Mouse (Mus musculus) thymus, postnatal 4 days (tissue): ENCODE data around the gene Lat.
"Not testable (repeated sequence)": the region's sequence is repeated elsewhere in the genome, so short reads cannot be mapped to it uniquely, and the experiment has no call there.

Experiments used
- DNase-seq: peaks from one replicate; pipeline ENCODE4 v3.0.0; 2021

Lat gene

DNA sequence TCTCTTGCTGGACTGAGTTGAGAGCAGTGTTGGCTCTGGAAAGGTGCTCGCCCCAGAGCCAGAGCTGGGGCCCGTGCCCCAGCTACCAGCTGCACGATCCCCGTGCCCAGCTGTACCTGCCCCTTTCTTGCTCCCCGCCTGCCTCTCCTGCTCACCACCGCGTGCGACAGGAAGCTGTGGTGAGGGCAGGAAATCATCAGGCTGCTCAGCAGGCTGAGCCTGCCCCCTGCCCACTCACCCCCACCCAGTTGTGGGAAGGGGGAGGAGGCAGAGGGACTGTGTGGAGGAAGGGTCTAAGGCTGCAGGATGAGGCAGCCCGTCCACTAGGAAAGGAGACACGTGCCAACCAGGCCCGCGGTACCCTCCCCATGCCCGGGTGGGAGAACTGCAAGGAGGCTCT lies at the start of gene Lat:
Lat (minus strand) TSS at position 178 of the 400 bp plus-strand sequence.
- peak; percentile 91 for DNase-seq

DNA sequence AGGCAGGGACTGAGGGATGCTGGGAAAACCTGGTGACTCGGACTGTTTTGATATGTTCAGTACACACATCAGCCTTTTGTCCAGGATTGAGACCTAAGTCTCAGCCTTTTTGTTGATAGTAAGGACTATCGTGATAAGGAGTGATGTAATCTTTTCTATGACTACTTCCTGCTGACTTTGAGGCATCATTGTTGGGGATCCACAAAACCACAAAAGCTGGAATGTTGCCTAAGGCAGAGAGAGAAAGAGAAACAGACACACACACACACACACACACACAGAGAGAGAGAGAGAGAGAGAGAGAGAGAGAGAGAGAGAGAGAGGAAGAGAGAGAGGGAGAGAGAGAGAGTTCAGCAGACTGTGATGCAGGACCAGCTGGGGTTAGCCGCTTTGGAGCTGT lies 49.1 kb upstream of the Lat start:
- DNase-seq, result no peak

DNA sequence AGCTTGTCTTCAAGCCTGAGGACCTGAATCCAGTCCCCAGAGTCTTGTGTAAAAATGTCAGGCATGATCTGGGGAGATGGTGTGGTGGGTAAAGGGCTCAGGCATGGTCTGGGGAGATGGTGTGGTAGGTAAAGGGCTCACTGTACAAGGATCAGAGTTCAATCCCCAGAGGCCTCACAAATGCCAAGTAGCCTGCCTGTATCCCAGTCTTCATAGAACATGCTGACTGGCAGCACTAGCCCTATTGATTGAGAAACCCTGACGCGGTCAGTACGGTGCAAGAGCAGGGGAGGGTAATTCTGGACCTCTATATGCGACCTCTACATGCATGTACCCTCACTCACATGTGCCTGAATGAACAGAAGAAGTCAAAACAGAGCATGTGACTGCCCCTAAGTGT lies 48.2 kb upstream of the Lat start:
- no peak for DNase-seq

DNA sequence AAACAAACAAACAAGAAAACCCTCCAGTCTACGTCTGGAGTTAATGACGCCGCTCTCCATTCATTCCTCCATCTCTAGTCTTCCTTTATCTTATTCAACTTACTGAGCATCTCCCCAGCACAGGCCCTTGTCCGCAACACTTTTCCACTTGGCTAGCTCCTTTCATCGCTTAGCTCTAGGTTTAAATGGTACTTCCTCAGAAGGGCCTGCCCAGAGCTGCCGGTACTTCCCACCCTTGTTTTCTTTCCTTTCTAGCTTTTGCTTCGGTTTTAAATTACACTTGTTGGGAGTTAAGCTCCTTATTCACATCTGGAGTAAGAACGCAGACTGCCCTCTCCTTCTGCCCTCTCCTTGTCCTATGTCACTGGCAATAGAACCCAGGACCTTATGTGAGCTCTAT lies 47.7 kb upstream of the Lat start:
- no peak for DNase-seq

DNA sequence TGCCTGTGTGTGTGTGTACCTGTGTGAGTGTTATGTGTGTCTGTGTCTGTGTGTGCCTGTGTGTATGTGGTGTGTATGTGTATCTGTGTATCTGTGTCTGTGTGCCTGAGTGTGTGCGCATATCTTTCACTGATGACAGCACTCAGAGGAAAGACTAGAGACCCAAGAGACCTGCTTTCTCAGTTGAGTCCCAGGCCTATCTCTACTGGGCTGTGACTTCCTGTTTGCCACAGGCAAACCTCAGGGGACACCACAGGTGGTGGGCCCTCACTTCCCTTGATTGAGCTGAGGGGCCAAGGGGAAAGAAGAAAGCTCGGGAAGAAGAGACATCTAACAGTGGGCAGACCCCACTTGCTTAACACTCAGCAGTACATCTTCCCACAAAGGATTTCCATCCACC lies 47.2 kb upstream of the Lat start:
- DNase-seq, result peak; percentile 51

DNA sequence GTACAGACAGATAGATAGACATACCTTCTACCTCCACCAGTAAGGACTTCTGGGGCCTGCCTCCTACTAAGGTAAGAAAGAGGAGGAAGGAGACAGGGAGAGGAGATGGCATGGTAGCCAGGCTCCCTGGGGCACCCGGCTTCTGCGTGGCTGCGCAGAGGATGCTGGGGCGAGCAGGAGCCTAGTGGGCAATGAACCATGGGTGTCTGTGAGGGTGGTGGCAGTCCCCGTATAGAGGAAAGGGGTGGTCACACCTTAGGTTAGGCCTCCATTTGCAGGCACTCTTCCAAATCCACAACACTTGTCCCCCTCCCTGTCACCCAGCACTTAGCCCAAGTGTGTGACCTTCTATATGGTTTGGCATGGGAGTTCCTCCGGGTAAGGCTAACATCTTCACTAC lies 45.4 kb upstream of the Lat start, which contains the start of gene Cd19:
Cd19 (minus strand) TSS at position 165 of the 400 bp plus-strand sequence.
- no peak for DNase-seq

DNA sequence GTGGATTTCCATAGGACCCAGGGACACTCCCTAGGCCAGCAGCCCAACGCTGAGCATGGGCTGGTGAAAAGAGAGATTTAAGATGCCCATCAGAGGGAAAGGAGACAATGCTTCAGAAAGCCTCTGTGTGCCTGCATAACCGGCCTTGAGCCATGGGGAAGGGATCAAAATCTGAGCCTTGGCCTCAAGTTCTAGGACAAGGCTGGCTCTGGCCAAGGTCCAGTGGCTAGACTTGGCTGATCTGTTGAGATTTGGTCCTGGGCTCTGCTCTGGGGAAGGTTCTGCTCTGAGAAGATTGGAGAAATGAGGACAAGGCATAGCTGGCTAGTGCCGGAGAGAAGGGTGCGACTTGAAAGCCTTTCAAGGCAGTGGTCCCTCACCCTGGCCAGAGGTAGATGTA lies 41.7 kb upstream of the Lat start:
- DNase-seq, result no peak

DNA sequence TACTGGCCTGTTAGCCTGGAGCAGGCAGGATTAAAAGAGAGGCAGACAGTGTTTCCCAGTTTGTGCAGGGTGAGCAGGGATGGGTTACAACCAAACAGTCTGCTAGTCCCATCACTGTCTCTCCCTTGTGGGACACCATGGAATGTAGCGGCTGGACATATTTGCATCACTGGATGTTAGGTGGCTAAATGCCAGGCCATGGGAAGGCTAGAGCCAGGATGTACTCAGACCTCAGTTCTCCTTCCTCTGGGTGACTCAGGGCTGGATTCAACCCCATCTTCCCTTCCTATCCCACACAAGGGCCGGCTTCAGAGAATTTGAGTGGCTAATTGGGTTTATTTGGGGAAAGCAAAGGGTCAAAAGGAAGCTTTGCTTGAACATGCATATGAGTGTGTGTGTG lies 39.3 kb upstream of the Lat start:
- DNase-seq, result no peak

DNA sequence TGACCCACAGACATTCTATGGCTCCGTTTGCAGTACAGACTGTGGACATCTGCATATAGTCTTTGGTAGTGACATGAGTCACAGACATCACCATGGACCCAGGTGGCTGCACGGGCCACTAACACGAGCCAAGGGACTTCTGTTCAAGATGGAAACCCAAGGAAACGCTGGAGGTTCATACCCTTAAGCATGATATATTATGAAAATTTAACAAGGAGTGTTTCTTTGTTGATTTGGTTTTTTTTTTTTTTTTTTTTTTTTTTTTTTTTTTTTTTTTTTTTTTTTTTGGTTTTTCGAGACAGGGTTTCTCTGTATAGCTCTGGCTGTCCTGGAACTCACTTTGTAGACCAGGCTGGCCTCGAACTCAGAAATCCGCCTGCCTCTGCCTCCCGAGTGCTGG lies 33.1 kb upstream of the Lat start:
- not testable (repeated sequence) for DNase-seq

DNA sequence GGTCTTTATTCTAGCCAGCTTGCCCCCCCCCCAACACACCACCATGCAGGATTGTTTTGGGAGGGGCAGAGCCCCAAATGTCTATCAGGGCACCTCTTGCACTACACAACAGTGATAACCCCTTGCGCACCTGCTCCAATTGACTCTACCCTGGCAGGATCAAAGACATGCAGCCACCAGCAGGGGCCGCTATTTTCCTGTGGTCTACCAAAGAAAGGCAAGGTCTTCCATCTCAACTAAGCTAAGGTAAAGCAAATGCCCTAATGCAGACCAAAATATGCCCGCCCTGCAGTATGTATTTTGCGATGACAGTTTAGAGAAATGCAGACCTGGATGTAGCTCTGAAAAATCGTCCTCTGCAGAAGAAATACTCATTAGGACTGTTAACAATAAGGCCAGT lies 30.2 kb upstream of the Lat start:
- DNase-seq, result peak; percentile 98

DNA sequence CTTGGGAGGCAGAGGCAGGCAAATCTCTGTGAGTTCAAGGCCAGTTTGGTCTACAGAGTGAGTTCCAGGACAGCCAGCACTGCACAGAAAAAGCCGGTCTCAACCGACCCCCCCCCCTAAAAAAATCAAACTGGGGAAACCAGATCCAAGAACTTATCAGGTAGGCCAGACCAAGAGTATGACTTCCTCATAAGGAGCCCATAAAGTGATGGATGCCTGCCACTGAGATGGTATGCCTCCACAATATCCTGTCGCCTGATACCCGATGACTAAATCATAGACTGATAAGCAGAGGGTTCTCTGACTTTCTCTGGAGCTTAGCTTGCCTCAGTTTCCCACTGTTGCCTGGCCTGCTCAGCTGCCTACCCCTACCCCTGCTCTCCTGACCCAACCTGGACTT lies 28.5 kb upstream of the Lat start:
- no peak for DNase-seq

DNA sequence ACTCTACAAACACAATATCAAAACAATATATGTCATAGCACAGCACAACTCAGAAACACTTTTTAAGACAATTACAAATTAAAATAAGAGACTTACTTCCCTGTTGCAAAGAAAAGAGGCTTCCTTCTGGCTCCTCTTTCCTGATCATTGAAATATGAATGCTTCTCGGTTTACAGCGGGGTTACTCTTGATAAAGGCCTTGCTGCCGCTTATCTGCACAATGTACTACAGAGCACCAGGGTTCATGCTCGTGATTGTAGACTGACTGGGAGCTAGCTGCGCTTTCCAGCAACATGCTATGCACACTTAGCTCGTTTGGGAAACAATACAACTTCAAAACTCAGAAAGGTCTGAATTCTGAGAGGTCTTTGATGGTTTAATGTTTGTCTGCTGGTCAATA lies 27.9 kb upstream of the Lat start:
- DNase-seq, result no peak

DNA sequence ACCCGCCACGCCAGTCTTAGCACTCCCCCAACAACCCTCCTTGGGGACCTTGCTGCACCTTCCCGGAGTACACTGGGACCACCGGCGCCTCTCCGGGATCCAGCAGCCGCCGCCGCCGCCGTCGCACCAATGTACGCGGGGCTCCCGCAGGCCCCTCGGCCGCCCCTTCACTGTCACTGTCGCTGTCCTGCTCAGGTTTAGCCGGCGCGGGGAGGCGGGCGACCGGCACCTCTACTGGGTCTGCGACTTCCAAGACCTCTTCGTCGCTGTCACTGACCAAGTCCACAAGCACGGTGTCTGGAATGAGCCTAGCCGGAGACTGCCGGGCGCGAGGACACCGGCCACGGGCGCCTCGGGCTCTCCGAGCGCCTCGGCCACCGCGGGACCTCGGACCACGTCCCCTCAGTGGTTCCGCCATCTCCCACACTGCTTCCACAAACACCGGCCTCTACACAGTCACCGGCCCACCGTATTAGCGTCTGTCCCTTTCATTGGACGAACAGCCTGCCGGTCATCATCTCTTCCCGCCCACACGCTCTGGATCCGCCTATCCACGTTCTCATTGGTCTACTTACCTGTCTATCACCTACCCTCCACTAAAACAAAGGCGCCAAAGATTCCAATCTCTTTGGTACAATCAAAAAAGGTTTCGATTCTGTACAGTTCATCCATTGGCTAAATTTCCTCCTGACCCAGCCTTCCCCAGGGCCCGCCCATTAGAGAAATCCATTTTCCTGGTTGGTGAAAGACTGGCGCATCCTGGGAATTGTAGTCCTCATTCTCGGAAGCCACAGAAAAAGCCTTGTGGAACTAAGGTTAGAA lies 27.1 kb upstream of the Lat start, which contains the start of gene Nfatc2ip:
Nfatc2ip (minus strand) TSS at position 440 of the 822 bp plus-strand sequence.
- DNase-seq, result peak; percentile 90

DNA sequence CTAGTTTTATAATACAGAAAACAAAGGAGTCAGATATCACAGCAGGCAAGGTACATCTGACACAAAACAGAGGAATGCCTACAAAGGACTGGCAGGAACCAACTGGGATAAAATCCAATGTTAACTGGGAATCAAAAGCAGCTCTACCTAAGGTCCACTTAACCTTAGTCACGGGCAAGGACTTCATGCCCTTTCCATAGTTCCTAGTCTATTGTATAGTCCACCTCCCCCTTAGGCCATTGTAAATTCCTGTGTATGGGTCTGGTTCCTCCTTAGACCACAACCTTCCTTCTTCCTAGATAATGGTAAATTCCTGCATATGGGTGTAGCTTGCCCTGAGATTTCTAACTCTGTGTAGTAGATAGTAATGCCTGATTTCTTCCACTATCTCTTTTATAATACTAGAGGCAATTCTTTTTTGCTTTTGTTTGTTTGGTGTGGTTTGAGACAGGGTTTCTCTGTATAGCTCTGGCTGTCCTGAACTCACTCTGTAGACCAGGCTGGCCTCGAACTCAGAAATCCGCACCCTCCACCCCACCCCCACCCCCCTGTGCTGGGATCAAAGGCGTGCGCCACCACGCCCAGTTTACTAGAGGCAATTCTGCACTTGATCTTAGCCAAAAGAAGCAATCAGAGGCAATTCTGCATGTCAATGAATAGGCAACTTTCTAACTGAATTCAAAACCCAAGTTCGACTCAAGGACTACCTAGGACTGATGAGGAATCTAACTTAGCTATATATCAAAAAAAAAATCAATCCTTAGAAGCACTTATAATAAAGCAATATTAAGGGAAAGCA lies 22.9 kb upstream of the Lat start:
- not testable (repeated sequence) for DNase-seq

DNA sequence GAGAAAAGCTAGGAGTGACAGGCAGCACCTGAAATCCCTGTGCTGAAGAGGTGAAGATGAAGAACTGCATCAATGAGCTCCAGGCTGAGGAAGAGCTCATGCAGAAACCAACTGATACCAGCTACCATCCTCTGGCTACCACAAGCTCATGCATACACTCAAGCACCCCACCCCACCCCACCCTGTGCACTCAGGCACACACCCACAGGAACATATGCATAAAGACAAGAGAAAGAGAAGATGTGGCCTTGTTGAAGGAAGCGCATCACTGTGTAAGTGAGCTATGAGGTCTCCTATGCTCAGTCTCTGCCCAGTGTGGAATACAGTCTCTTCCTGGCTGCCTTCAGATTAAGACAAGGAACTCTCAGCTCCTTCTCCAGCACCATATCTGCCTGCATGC lies 18.8 kb upstream of the Lat start:
- DNase-seq, result no peak

DNA sequence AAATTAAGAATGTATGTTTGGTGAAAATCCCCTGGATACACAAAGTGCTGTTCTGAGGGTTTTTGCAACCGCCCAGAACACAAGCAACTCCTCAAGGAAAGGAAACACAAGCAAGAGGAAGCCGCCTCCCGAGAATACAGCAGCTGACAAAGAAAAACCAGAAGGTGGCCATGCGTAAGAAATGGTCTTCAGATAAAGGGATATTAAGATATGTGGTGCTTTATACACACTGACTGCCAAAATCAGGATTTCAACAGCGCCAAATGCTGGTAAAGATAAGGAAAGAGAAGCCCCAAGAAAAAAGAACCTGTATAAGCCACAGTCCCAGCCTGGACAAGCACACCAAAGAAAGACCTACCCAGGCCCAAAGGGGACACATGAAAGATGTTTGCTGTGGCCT lies 14.2 kb upstream of the Lat start:
- no peak for DNase-seq

DNA sequence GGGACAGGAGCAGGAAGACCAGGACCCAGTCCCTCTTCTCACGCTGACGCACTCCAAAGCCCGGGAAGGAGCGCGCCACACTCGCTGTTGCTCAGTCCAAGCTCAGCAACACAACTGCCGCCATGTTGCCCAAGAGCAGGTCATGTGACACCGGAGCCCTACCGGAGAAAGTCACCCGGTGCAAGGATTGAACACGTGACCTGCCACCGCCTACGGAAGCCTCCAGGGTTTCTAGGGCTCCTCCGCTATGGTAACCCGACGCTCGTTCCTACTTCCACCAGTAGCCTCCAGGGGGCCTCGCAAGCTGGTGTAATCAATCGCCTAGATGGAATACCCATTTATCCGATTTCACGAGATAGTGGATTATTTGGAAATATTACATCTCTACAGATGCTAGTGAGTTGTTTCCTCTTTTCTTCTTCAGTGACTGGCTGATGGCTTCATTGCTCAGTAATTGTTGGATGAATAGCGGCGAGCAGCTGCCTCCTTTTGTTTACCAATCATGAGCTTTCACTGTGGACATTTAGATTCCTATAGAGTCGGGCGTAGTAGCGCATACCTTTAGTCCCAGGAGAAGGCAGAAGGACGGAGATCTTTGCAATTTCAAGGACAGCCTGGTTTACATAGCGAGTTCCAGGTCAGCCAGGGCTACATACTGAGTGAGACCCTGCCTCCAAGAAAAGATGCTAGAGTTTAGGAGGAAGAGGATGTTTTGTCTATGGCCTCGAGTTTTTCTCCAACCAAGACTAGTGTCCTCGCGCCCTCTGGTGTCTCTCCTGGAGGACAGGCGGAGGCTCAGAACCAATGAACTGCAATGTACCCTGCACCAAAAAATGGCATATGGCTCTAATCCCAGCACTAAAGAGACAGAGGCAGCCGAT lies 8.1 kb upstream of the Lat start, which contains the start of gene Spns1:
Spns1 (minus strand) TSS at position 173 of the 881 bp plus-strand sequence.
- DNase-seq, result peak; percentile 95

DNA sequence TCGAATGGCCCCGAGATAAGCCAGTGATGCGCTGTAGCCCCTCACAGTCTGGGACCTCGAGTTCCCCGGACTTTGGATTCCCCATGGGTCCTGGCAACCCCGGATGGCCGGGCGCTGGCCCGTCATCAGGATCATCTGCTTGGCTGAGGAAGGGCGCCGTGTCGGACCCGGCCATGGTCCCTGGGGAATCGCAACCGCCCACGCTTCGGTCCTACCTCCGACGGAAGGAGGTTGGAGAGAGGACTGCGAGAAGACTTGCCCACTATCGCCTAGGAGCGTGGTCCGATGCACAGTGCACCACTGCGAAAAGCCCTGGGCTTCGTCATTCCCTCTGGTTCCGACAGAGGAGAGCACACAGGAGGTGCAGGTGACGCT lies 7.5 kb upstream of the Lat start:
- peak; percentile 55 for DNase-seq

DNA sequence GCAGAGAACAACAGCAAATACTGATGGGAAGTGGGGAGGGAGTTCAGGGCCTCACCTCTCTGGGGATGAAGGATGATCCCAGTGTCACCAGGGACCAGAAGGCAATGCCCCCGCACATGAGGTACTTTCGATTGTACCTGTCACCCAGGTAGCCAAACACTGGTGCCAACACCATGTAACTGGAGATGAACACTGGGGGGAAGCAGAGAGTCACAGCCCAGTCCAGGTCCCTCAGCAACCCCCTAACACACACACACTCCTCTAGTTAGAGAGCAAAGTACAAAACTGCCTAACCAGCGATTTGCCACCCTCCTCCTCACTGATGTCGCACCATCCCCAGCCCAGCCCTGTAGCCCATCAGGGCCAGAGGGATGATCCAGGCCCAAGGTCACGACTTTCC lies 5.6 kb upstream of the Lat start:
- peak; percentile 48 for DNase-seq

DNA sequence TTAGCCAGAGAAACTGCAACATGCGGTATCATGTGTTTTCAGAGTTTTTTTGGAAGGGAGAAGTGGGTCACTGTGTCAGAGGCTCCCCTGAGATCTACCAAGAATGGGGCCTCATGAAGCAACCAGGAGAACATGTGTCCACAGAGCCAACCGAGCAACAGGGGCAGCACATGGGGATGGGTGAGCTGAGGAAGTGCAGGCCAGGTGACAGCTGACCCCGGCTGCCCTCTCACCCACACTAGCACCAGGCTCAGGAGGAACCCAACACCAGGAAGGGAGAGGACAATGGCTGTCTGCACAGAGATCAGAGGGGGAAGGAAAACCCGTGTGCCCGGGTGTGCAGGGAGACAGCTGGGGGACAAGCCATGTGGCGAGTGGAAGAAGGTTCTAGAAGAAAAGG lies 5.2 kb upstream of the Lat start:
- DNase-seq, result peak; percentile 32

DNA sequence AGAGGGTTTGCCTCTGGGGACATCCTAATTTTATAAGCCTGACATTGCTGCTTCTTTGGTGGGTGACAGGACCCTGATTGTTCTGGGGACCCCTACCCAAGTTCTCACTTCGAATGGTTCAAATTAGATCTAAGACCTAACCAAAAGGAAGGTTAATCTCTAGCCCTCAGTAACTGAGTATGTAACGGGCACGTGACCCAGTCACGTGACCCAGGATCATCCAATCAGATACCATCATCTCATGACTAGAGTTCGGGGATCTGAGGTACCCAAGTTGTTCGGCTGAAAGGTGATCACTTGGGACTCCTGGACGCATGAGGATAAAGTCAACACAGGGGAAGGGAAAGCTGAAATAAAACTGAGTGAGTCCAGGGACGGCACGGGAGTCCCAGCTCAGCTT lies 3.6 kb upstream of the Lat start:
- DNase-seq, result no peak

DNA sequence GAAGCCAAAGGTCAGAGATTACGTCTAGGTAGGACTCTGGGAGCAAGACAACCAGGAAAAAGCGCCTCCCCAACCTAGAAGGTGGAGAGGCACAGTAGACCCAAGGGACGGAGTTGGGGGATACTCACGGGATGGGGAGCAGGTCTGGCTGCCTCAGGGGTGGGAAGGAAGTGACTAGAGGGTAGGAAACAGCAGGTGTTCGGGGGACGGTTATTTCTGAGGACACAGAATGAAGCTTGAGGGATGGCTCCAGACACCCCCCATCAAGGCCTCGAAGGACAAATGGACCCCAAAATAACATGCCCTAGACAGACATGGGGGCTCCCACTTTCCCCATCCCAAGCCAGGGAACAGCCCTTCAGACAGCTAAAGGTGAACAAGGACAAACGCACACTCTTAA lies 1.0 kb downstream of the Lat start:
- DNase-seq, result peak; percentile 57

DNA sequence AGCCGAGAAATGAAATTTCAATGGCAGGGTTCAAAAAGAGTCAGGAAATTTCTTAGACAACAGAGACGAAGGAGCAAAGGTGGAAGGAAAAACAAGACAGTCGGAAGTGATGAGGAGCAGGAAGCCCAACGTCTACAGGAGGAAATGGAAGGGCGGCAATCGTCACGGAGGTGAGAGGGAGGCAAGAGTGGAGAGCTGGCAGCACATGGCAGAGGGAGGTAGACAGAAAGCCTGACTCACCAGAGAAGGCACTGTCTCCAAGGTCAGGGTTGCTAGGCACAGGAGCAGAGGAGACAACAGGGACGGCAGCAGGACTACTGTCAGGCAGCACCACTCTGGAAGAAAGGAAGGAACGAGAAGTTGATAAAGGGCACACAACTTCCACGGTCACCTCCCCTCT lies 1.7 kb downstream of the Lat start:
- no peak for DNase-seq
